Mouse (Mus musculus): Measurements from ENCODE around the gene Entr1. TPM values are rescaled to one million over a fixed set of nuclear protein-coding genes. Genes with fewer than 3 reads are reported as not detected.

The Entr1 gene
- 68.4 and 83.0 TPM in 2 replicates for polyA plus RNA-seq (2011; ENCODE audit: insufficient read depth, insufficient read length, low read depth, missing spikeins)

DNA sequence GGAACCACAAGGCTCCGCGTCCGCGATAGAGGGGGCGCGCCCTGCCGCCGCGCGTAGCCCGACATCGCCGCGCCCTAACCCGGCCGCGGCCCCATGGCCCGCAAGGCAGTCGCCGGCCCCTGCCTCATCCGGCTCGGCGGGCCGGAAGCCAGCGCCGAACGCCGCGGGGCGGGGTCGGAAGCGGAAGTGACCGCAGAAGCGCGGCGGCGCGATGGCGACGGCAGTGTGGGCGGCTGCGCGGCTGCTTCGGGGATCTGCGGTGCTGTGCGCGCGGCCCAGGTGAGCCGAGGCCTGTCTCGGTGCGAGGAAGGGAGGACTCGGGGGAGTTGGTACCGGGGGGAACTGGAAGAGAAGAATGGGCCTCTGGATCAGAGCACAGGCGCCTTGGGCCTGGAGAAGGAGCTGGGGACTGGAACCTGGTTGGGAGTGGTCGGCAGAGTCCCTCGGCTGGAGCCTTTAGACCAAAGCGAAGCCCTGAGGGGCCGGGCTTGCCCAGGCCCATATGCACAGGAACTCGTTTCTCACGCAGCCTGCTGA is at the start of gene Entr1, which contains the start of gene Pmpca:
Gene Entr1 (minus strand): TSS at position 163 of the 537 bp plus-strand sequence.
Gene Pmpca (plus strand): TSS at position 186 of the 537 bp plus-strand sequence.
- peak within 1 kb of the TSS; percentile 86 for H3K9ac ChIP-seq (ENCODE audit: low read depth, poor library complexity, severe bottlenecking)
- H3K36me3 ChIP-seq (ENCODE audit: control insufficient read depth, insufficient read depth, low read length, poor library complexity, severe bottlenecking), result peaks cover 65% of the 10 kb centered on the region
- H3K4me3 ChIP-seq (ENCODE audit: low read depth, low read length), result peak within 1 kb of the TSS; percentile 93
- H3K27me3 ChIP-seq (ENCODE audit: control insufficient read depth, insufficient read depth, low read length, poor library complexity, severe bottlenecking), result no peaks in the 10 kb centered on the region
- H3K27ac ChIP-seq (ENCODE audit: insufficient read depth, low read length), result no peak within 1 kb of the TSS
- TF ChIP-seq CTCF (IDR thresholded peaks at IDR 0.05; ENCODE audit: low read depth, low read length), result no peak
- TF ChIP-seq POLR2A (IDR thresholded peaks at IDR 0.05; ENCODE audit: insufficient read depth, low read length), result peak; percentile 82
- TF ChIP-seq EP300 (IDR thresholded peaks at IDR 0.05; ENCODE audit: insufficient read depth, low read depth, low read length), result 0 out of 2 replicates have a peak, but pooled peaks have one; percentile 15
- H3K4me1 ChIP-seq (ENCODE audit: control insufficient read depth, insufficient read depth, low read length), result no peaks in the 10 kb centered on the region
- no peaks in the 10 kb centered on the region for H3K9me3 ChIP-seq (replicated peaks; ENCODE audit: control insufficient read depth, insufficient read depth, low read length, poor library complexity, severe bottlenecking)

DNA sequence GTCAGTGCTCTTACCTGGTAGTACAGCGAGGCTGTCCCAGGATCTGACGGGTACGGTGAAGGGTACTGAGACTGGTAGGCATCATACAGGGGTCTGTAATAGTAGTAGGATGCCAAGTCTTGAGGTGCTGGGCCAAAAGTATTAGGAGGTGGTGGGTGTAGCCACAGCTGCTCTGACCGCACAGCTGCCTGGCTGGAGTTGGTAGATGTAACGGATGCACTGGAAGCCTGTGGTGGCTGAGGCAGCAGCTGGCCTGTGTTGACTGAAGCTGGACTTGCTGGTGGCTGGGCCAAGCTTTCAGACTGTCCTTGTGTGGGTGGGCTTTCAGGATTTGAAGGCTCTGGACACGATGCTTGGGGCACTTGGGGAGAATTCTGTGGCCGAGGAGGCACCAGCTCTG is 49.3 kb upstream of the Entr1 start:
- Histone ChIP-seq H3K4me3 (ENCODE audit: low read depth, low read length) (no peak overlapping the region), H3K9ac (ENCODE audit: low read depth, poor library complexity, severe bottlenecking) (no peak overlapping the region), H3K9me3 (replicated peaks; ENCODE audit: control insufficient read depth, insufficient read depth, low read length, poor library complexity, severe bottlenecking) (no peaks in the 10 kb centered on the region), H3K4me1 (ENCODE audit: control insufficient read depth, insufficient read depth, low read length) (no peaks in the 10 kb centered on the region), H3K36me3 (ENCODE audit: control insufficient read depth, insufficient read depth, low read length, poor library complexity, severe bottlenecking) (peaks cover 50% of the 10 kb centered on the region), H3K27ac (ENCODE audit: insufficient read depth, low read length) (no peak overlapping the region), H3K27me3 (ENCODE audit: control insufficient read depth, insufficient read depth, low read length, poor library complexity, severe bottlenecking) (no peaks in the 10 kb centered on the region)
- TF ChIP-seq EP300 (IDR thresholded peaks at IDR 0.05; ENCODE audit: insufficient read depth, low read depth, low read length) (no peak), CTCF (IDR thresholded peaks at IDR 0.05; ENCODE audit: low read depth, low read length) (no peak), POLR2A (IDR thresholded peaks at IDR 0.05; ENCODE audit: insufficient read depth, low read length) (no peak)

DNA sequence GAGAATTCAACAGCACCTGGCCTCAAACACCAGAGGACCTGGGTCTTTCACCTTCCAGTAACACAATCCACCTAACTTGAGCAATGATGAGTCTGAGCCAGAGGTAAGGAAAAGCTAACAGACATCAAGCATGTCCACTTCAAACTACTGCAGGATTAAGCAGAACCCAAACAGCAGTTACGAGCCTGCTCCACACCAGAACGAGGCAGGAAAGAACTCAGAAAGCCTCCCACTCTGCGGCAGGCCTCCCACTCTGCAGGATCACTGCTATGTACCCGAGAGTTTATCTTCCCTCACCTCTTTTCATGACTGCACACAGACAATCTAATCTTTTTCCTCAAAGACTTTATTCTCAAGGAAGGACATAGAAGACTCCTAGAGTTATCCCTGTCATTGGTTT is 48.1 kb upstream of the Entr1 start:
- H3K9ac ChIP-seq (ENCODE audit: low read depth, poor library complexity, severe bottlenecking), result no peak overlapping the region
- peaks cover 60% of the 10 kb centered on the region for H3K36me3 ChIP-seq (ENCODE audit: control insufficient read depth, insufficient read depth, low read length, poor library complexity, severe bottlenecking)
- H3K4me1 ChIP-seq (ENCODE audit: control insufficient read depth, insufficient read depth, low read length), result no peaks in the 10 kb centered on the region
- no peaks in the 10 kb centered on the region for H3K9me3 ChIP-seq (replicated peaks; ENCODE audit: control insufficient read depth, insufficient read depth, low read length, poor library complexity, severe bottlenecking)
- H3K27me3 ChIP-seq (ENCODE audit: control insufficient read depth, insufficient read depth, low read length, poor library complexity, severe bottlenecking), result no peaks in the 10 kb centered on the region
- no peak overlapping the region for H3K27ac ChIP-seq (ENCODE audit: insufficient read depth, low read length)
- TF ChIP-seq EP300 (IDR thresholded peaks at IDR 0.05; ENCODE audit: insufficient read depth, low read depth, low read length) (no peak), POLR2A (IDR thresholded peaks at IDR 0.05; ENCODE audit: insufficient read depth, low read length) (no peak), CTCF (IDR thresholded peaks at IDR 0.05; ENCODE audit: low read depth, low read length) (no peak)
- no peak overlapping the region for H3K4me3 ChIP-seq (ENCODE audit: low read depth, low read length)

DNA sequence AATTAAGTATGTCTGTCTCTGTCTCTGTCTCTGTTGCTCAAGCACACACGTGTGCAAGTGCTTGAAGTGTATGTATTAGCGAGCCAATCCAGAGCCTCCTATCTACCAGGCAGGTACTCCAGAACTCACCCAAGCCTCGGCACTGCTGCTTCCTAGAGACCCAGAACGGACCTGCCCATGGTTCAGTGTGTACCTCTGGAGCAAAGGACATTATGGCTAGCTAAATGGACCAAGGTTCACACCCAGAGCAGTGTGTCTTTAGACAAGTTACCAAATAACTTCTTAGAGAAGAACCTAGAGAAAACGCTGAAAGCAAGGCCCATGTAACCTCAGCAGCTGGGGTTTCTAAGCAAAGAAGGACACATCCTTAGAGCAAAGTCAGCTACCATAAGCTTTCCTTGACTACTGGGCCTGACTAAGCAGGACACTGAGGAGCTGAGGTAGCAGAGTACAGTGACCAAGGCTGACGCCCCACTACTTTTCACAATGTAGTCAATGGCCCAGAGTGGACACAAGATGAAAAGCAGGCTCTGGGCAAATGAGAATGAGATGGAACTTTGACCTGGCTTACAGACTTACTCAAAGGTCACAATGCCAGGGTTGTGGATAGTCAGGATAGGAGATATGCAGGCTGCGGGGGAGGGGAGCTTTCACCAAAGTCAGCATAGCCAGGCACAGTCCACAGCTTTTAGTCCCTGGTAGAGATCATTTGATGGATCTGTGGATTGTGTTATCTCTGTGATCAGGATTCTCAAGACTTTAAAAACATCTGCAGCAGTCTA is 45.9 kb upstream of the Entr1 start:
- H3K27ac ChIP-seq (ENCODE audit: insufficient read depth, low read length), result no peak overlapping the region
- peaks cover 56% of the 10 kb centered on the region for H3K36me3 ChIP-seq (ENCODE audit: control insufficient read depth, insufficient read depth, low read length, poor library complexity, severe bottlenecking)
- H3K4me1 ChIP-seq (ENCODE audit: control insufficient read depth, insufficient read depth, low read length), result no peaks in the 10 kb centered on the region
- no peak overlapping the region for H3K4me3 ChIP-seq (ENCODE audit: low read depth, low read length)
- no peak for TF ChIP-seq POLR2A (IDR thresholded peaks at IDR 0.05; ENCODE audit: insufficient read depth, low read length)
- TF ChIP-seq CTCF (IDR thresholded peaks at IDR 0.05; ENCODE audit: low read depth, low read length), result no peak
- no peak for TF ChIP-seq EP300 (IDR thresholded peaks at IDR 0.05; ENCODE audit: insufficient read depth, low read depth, low read length)
- no peaks in the 10 kb centered on the region for H3K27me3 ChIP-seq (ENCODE audit: control insufficient read depth, insufficient read depth, low read length, poor library complexity, severe bottlenecking)
- no peaks in the 10 kb centered on the region for H3K9me3 ChIP-seq (replicated peaks; ENCODE audit: control insufficient read depth, insufficient read depth, low read length, poor library complexity, severe bottlenecking)
- H3K9ac ChIP-seq (ENCODE audit: low read depth, poor library complexity, severe bottlenecking), result no peak overlapping the region

DNA sequence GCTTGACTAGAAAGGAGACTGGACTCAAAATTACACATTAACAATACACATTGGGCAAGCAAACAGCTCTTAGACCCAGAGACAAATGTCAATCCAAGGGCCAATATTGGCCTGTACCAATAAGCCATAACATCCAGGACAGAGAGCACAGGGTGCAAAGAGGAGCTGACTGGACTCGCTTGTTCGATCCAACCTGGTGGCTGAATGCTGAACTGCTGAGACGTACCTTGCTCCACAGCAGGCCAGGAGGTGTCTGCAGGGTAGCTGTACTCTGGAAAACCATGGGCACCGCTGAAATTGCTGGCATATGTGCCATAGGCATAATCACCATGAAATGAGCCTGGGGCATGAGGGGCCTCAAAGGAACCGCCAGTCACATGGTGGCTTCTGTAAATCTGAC is 40.7 kb upstream of the Entr1 start:
- Histone ChIP-seq H3K27me3 (ENCODE audit: control insufficient read depth, insufficient read depth, low read length, poor library complexity, severe bottlenecking) (no peaks in the 10 kb centered on the region), H3K4me1 (ENCODE audit: control insufficient read depth, insufficient read depth, low read length) (no peaks in the 10 kb centered on the region), H3K27ac (ENCODE audit: insufficient read depth, low read length) (no peak overlapping the region), H3K9me3 (replicated peaks; ENCODE audit: control insufficient read depth, insufficient read depth, low read length, poor library complexity, severe bottlenecking) (no peaks in the 10 kb centered on the region), H3K9ac (ENCODE audit: low read depth, poor library complexity, severe bottlenecking) (no peak overlapping the region), H3K4me3 (ENCODE audit: low read depth, low read length) (no peak overlapping the region), H3K36me3 (ENCODE audit: control insufficient read depth, insufficient read depth, low read length, poor library complexity, severe bottlenecking) (peaks cover 76% of the 10 kb centered on the region)
- TF ChIP-seq POLR2A (IDR thresholded peaks at IDR 0.05; ENCODE audit: insufficient read depth, low read length), result no peak

DNA sequence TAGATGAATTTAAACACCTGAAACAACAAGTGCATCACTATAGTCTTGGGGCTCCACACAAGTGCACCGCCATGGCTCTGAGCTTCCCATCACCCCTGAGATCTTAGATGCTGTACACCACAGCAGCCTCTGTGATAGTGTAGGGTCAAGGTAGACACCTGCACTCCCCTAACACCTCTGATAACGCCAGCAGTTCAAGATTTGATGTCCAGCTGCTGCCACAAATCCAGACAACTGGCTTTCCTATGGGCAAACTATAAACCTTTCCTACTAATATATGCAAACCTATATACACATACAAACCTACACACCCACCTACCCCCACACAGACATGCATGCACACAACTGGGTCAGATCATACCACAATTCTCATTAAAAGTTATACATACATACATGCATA is 35.4 kb upstream of the Entr1 start:
- peaks cover 66% of the 10 kb centered on the region for H3K36me3 ChIP-seq (ENCODE audit: control insufficient read depth, insufficient read depth, low read length, poor library complexity, severe bottlenecking)
- H3K4me1 ChIP-seq (ENCODE audit: control insufficient read depth, insufficient read depth, low read length), result no peaks in the 10 kb centered on the region
- no peak overlapping the region for H3K9ac ChIP-seq (ENCODE audit: low read depth, poor library complexity, severe bottlenecking)
- H3K9me3 ChIP-seq (replicated peaks; ENCODE audit: control insufficient read depth, insufficient read depth, low read length, poor library complexity, severe bottlenecking), result no peaks in the 10 kb centered on the region
- no peak overlapping the region for H3K4me3 ChIP-seq (ENCODE audit: low read depth, low read length)
- TF ChIP-seq EP300 (IDR thresholded peaks at IDR 0.05; ENCODE audit: insufficient read depth, low read depth, low read length) (no peak), POLR2A (IDR thresholded peaks at IDR 0.05; ENCODE audit: insufficient read depth, low read length) (no peak), CTCF (IDR thresholded peaks at IDR 0.05; ENCODE audit: low read depth, low read length) (no peak)
- no peak overlapping the region for H3K27ac ChIP-seq (ENCODE audit: insufficient read depth, low read length)
- no peaks in the 10 kb centered on the region for H3K27me3 ChIP-seq (ENCODE audit: control insufficient read depth, insufficient read depth, low read length, poor library complexity, severe bottlenecking)
